Mouse (Mus musculus) MEL (cell line): ENCODE data around the gene Hist4h4. TPM values are rescaled to one million over a fixed set of nuclear protein-coding genes. Genes with fewer than 3 reads are reported as not detected.

Experiments used
- DNase-seq: peaks from one replicate; pipeline ENCODE4 v3.0.0; 2011; ENCODE audit warnings: low read depth, low spot score
- H3K27ac ChIP-seq: 2 replicates; pipeline ENCODE4 v1.5.1; 2012; ENCODE audit warnings: low read depth, mild to moderate bottlenecking, control low read depth, low read length, moderate library complexity; ENCODE audit not compliant: control insufficient read depth
- H3K27me3 ChIP-seq, 2 experiments: fragments of 150-350 bp in 1 of 2; sonication (generic) in 1 of 2; 2 replicates each; pipeline ENCODE4 v1.6.1; 2012; ENCODE audit warnings: low read length in 2 of 2, mild to moderate bottlenecking in 2 of 2, improper control_type of control experiment in 1 of 2, moderate library complexity in 1 of 2; ENCODE audit not compliant: insufficient read depth in 2 of 2, control insufficient read depth in 1 of 2
- H3K36me3 ChIP-seq, 2 experiments: 2 replicates each; pipeline ENCODE4 v1.6.1; 2012 to 2014; ENCODE audit warnings: low read length in 2 of 2, improper control_type of control experiment in 1 of 2, inconsistent platforms in 1 of 2, mild to moderate bottlenecking in 1 of 2; ENCODE audit not compliant: insufficient read depth in 2 of 2, control insufficient read depth in 1 of 2
- H3K4me1 ChIP-seq, 2 experiments: fragments of 150-350 bp in 1 of 2; sonication (generic) in 1 of 2; 2 replicates each; pipeline ENCODE4 v1.6.1; 2012; ENCODE audit warnings: low read length in 2 of 2, improper control_type of control experiment in 1 of 2, mild to moderate bottlenecking in 1 of 2; ENCODE audit not compliant: insufficient read depth in 2 of 2, control insufficient read depth in 1 of 2
- H3K4me3 ChIP-seq, 2 experiments: fragments of 150-350 bp in 1 of 2; sonication (generic) in 1 of 2; 2 replicates each; pipeline ENCODE4 v1.5.1; 2012; ENCODE audit warnings: low read depth in 2 of 2, low read length in 2 of 2, mild to moderate bottlenecking in 2 of 2, moderate library complexity in 2 of 2, control low read depth in 1 of 2, improper control_type of control experiment in 1 of 2; ENCODE audit not compliant: control insufficient read depth in 1 of 2, insufficient read depth in 1 of 2
- H3K79me2 ChIP-seq: 2 replicates; pipeline ENCODE4 v1.6.1; 2012; ENCODE audit warnings: mild to moderate bottlenecking, low read length, moderate library complexity; ENCODE audit not compliant: control insufficient read depth, poor library complexity, insufficient read depth
- H3K9ac ChIP-seq: 2 replicates; pipeline ENCODE4 v1.6.1; 2012; ENCODE audit warnings: low read depth, mild to moderate bottlenecking, control low read depth, low read length, moderate library complexity; ENCODE audit not compliant: control insufficient read depth, poor library complexity, severe bottlenecking
- H3K9me3 ChIP-seq: fragments of 150-350 bp; sonication (generic); replicated peaks from 2 replicates; pipeline ENCODE4 v1.6.1; 2012; ENCODE audit warnings: mild to moderate bottlenecking, low read length, improper control_type of control experiment, moderate library complexity; ENCODE audit not compliant: insufficient read depth
- CHD1 ChIP-seq: IDR thresholded peaks from 2 replicates; pipeline ENCODE4 v1.6.1; 2012; ENCODE audit warnings: low read depth, mild to moderate bottlenecking, inconsistent platforms, low read length, improper control_type of control experiment
- ELF1 ChIP-seq: IDR thresholded peaks from 2 replicates; pipeline ENCODE4 v1.6.1; 2014; ENCODE audit warnings: low read depth, mild to moderate bottlenecking, inconsistent platforms, low read length, improper control_type of control experiment, moderate library complexity
- EP300 ChIP-seq, 2 experiments: IDR thresholded peaks; 2 replicates each; pipeline ENCODE4 v1.6.1; 2011; ENCODE audit warnings: improper control_type of control experiment in 2 of 2, low read length in 2 of 2, low read depth in 1 of 2, mild to moderate bottlenecking in 1 of 2
- GATA1 ChIP-seq: IDR thresholded peaks from 2 replicates; pipeline ENCODE4 v1.6.1; 2011; ENCODE audit warnings: low read depth, low read length, improper control_type of control experiment
- MAFK ChIP-seq: IDR thresholded peaks from 2 replicates; pipeline ENCODE4 v1.6.1; 2011; ENCODE audit warnings: low read depth, mild to moderate bottlenecking, low read length, improper control_type of control experiment, borderline replicate concordance
- MAZ ChIP-seq: IDR thresholded peaks from 2 replicates; pipeline ENCODE4 v1.6.1; 2012; ENCODE audit warnings: low read depth, mild to moderate bottlenecking, inconsistent platforms, low read length, improper control_type of control experiment
- MXI1 ChIP-seq: IDR thresholded peaks from 2 replicates; pipeline ENCODE4 v1.6.1; 2011; ENCODE audit warnings: mild to moderate bottlenecking, low read depth, low read length, improper control_type of control experiment
- NELFE ChIP-seq: IDR thresholded peaks from 2 replicates; pipeline ENCODE4 v1.6.1; 2011; ENCODE audit warnings: low read depth, low read length, improper control_type of control experiment
- POLR2A ChIP-seq, 2 experiments: IDR thresholded peaks; 2 replicates each; pipeline ENCODE4 v1.6.1; 2011 to 2012; ENCODE audit warnings: low read length in 2 of 2, mild to moderate bottlenecking in 2 of 2, control low read depth in 1 of 2, improper control_type of control experiment in 1 of 2, low read depth in 1 of 2, moderate library complexity in 1 of 2; ENCODE audit not compliant: control insufficient read depth in 1 of 2, insufficient read depth in 1 of 2, poor library complexity in 1 of 2
- POLR2AphosphoS5 ChIP-seq: IDR thresholded peaks from 2 replicates; pipeline ENCODE4 v1.6.1; 2012; ENCODE audit warnings: low read depth, borderline replicate concordance, mild to moderate bottlenecking, inconsistent platforms, low read length, moderate library complexity, mixed read lengths
- SIN3A ChIP-seq: IDR thresholded peaks from 2 replicates; pipeline ENCODE4 v1.6.1; 2012; ENCODE audit warnings: low read length, improper control_type of control experiment, inconsistent platforms
- TBP ChIP-seq: IDR thresholded peaks from 2 replicates; pipeline ENCODE4 v1.8.0; 2011; ENCODE audit warnings: low read depth, low read length, improper control_type of control experiment
- UBTF ChIP-seq: IDR thresholded peaks from 2 replicates; pipeline ENCODE4 v1.6.1; 2012; ENCODE audit warnings: low read depth, mild to moderate bottlenecking, inconsistent platforms, low read length, improper control_type of control experiment, moderate library complexity, borderline replicate concordance; ENCODE audit not compliant: insufficient read depth
- USF2 ChIP-seq, 2 experiments: IDR thresholded peaks; 2 replicates each; pipeline ENCODE4 v1.6.1; 2011 to 2012; ENCODE audit warnings: improper control_type of control experiment in 2 of 2, low read length in 2 of 2, borderline replicate concordance in 1 of 2, inconsistent platforms in 1 of 2, low read depth in 1 of 2, mild to moderate bottlenecking in 1 of 2; ENCODE audit not compliant: insufficient read depth in 1 of 2
- ZC3H11A ChIP-seq: IDR thresholded peaks from 2 replicates; pipeline ENCODE4 v1.6.1; 2012; ENCODE audit warnings: low read depth, mild to moderate bottlenecking, inconsistent platforms, low read length, improper control_type of control experiment
- polyA plus RNA-seq, 2 experiments: library from polyadenylated mRNA; stranded (reverse) in 1 of 2; unstranded in 1 of 2; fragments of >175 nt in 1 of 2; fragments of >200 nt in 1 of 2; gene quantifications; 2 replicates each; pipeline versions ENCODE4 v1.2.1 to v1.2.4; 2012; ENCODE audit warnings: low replicate concordance in 2 of 2, low read depth in 1 of 2; ENCODE audit not compliant: insufficient read length in 2 of 2, insufficient read depth in 1 of 2, missing spikeins in 1 of 2
- total RNA-seq: library from RNA; depleted of rRNA; stranded (reverse); fragments of 300-350 nt; gene quantifications from 2 replicates; pipeline ENCODE4 v1.2.3, GENCODE M21; 2012; rRNA removed

Gene Hist4h4
- total RNA-seq (306 and 416 TPM in 2 replicates), polyA plus RNA-seq (1 to 10 TPM in 1 of 2 experiments, not detected in 1; 1.1 TPM)

- peak; percentile 99 for DNase-seq
- H3K79me2 ChIP-seq = peaks cover 9% of the 10 kb centered on the region
- TF ChIP-seq UBTF (peak; percentile 98), EP300 (IDR thresholded peaks at IDR 0.05; ENCODE audit: low read depth in 1 of 2, low read length in 2 of 2) (no peak), ELF1 (no peak), POLR2AphosphoS5 (peak; percentile 100), USF2 (IDR thresholded peaks at IDR 0.05; ENCODE audit: borderline replicate concordance in 1 of 2, insufficient read depth in 1 of 2, low read depth in 1 of 2, low read length in 2 of 2) (no peak), TBP (peak; percentile 99), POLR2A (IDR thresholded peaks at IDR 0.05; ENCODE audit: control insufficient read depth in 1 of 2, insufficient read depth in 1 of 2, low read depth in 1 of 2, low read length in 2 of 2, poor library complexity in 1 of 2) (peak; percentile 98 to 100)
- peaks cover 0 to 13% of the 10 kb centered on the region in 2 experiments; a peak in 2 of 4 replicates for H3K36me3 ChIP-seq
- H3K27ac ChIP-seq = peak within 1 kb of the TSS; percentile 99
- H3K9ac ChIP-seq = peak within 1 kb of the TSS; percentile 77
- no peaks in the 10 kb centered on the region for H3K9me3 ChIP-seq
- no peaks in the 10 kb centered on the region for H3K27me3 ChIP-seq
- peak within 1 kb of the TSS; percentile 7 to 47 for H3K4me3 ChIP-seq
- peaks cover 0 to 4% of the 10 kb centered on the region in 2 experiments; a peak in 2 of 4 replicates for H3K4me1 ChIP-seq
Observed at GRCm38 (mm10) chr6:136803739-136804633, at the start of gene Hist4h4. Gene Hist4h4 (minus strand): TSS chr6:136804415.

GRCm38 (mm10) chr6:136852762-136853161 lies 48.5 kb upstream of the Hist4h4 start:
- peak; percentile 26 for DNase-seq
- Histone ChIP-seq H3K27ac (no peak overlapping the region), H3K27me3 (no peaks in the 10 kb centered on the region), H3K4me3 (no peak overlapping the region), H3K9ac (no peak overlapping the region), H3K79me2 (no peaks in the 10 kb centered on the region), H3K4me1 (peaks cover 0 to 26% of the 10 kb centered on the region in 2 experiments; a peak in 3 of 4 replicates), H3K9me3 (no peaks in the 10 kb centered on the region), H3K36me3 (peaks cover 0 to 9% of the 10 kb centered on the region in 2 experiments; a peak in 2 of 4 replicates)
- TF ChIP-seq ZC3H11A = no peak
- TF ChIP-seq GATA1 = no peak
- no peak for TF ChIP-seq CHD1
- no peak for TF ChIP-seq MAZ
- no peak for TF ChIP-seq SIN3A
- TF ChIP-seq MXI1 = no peak
- TF ChIP-seq NELFE = no peak
- no peak for TF ChIP-seq TBP
- no peak for TF ChIP-seq MAFK
